Mouse (Mus musculus) CD4-positive, CD25-positive, alpha-beta regulatory T cell, adult 9 weeks (primary cell): Measurements from ENCODE around the gene Dmp1. TPM values are rescaled to one million over a fixed set of nuclear protein-coding genes. Genes with fewer than 3 reads are reported as not detected.

Experiments used
- polyA plus RNA-seq: library from polyadenylated mRNA; unstranded; fragments of 100-300 nt; shearing (Covaris generic); gene quantifications from one replicate; pipeline ENCODE4 v1.2.1, GENCODE M21; 2017

Dmp1 gene
- polyA plus RNA-seq: not detected

GRCm38 (mm10) chr5:104202351-104202750, at the start of gene Dmp1:
Gene Dmp1 (plus strand): TSS chr5:104202613.

GRCm38 (mm10) chr5:104170412-104170811, 32.0 kb upstream of the Dmp1 start, which contains the start of gene Dspp:
Gene Dspp (plus strand): TSS chr5:104170712.

Other genes with a start within 250 kb of the Dmp1 start
- 0.16 TPM for gene Hsd17b13, start 225.2 kb upstream of the Dmp1 start, polyA plus RNA-seq
- 5.8 TPM for gene Hsd17b11, start 180.7 kb upstream of the Dmp1 start, polyA plus RNA-seq
- 17.0 TPM for gene Nudt9, start 156.3 kb upstream of the Dmp1 start, polyA plus RNA-seq
- gene Gm17660, start 125.0 kb upstream of the Dmp1 start, polyA plus RNA-seq: not detected
- not detected for gene Sparcl1, start 88.9 kb upstream of the Dmp1 start, polyA plus RNA-seq
- gene Dspp, start 31.9 kb upstream of the Dmp1 start, polyA plus RNA-seq: not detected
- gene Ibsp, start 96.6 kb downstream of the Dmp1 start, polyA plus RNA-seq: not detected
- gene Mepe, start 122.7 kb downstream of the Dmp1 start, polyA plus RNA-seq: not detected
- 5.4 TPM for gene Spp1, start 232.5 kb downstream of the Dmp1 start, polyA plus RNA-seq